Mouse (Mus musculus): ENCODE data around the gene Fzd10.

- TF ChIP-seq GATA1 (IDR thresholded peaks at IDR 0.05; ENCODE audit: borderline replicate concordance, low read length) (no peak), FLI1 (IDR thresholded peaks at IDR 0.05; ENCODE audit: low read length) (no peak)
These were observed 1.1 kb upstream of the Fzd10 start for GRCm38 (mm10) chr5:128599365-128600071.
